Mouse (Mus musculus): Measurements from ENCODE around the gene Epb41l2. TPM values are rescaled to one million over a fixed set of nuclear protein-coding genes. Genes with fewer than 3 reads are reported as not detected.

The Epb41l2 gene
- polyA plus RNA-seq, 1 experiment: 28.8 TPM

GRCm38 (mm10) chr10:25488456-25488855 is 128.9 kb downstream of the Epb41l2 start:
- TF ChIP-seq CTCF (conservative IDR thresholded peaks at IDR 0.05; ENCODE audit: insufficient read depth, insufficient read length, low read depth, low read length): peak; percentile 85
- no peak for TF ChIP-seq POLR2A (IDR thresholded peaks at IDR 0.05; ENCODE audit: low read depth, low read length)
- H3K4me3 ChIP-seq (ENCODE audit: insufficient read depth, low read depth, low read length): no peak overlapping the region
- 13% methylated on average over 1 of the region's 1 CpGs for WGBS
- H3K27me3 ChIP-seq (replicated peaks; ENCODE audit: control insufficient read depth, insufficient read depth, low read length): no peaks in the 10 kb centered on the region
- H3K27ac ChIP-seq (ENCODE audit: insufficient read depth, low read depth, low read length): no peak overlapping the region
- H3K36me3 ChIP-seq (ENCODE audit: control insufficient read depth, insufficient read depth, low read length): no peaks in the 10 kb centered on the region
- H3K4me1 ChIP-seq (ENCODE audit: control insufficient read depth, insufficient read depth, low read length): no peaks in the 10 kb centered on the region
- DNase-seq: peak; percentile 72

DNA sequence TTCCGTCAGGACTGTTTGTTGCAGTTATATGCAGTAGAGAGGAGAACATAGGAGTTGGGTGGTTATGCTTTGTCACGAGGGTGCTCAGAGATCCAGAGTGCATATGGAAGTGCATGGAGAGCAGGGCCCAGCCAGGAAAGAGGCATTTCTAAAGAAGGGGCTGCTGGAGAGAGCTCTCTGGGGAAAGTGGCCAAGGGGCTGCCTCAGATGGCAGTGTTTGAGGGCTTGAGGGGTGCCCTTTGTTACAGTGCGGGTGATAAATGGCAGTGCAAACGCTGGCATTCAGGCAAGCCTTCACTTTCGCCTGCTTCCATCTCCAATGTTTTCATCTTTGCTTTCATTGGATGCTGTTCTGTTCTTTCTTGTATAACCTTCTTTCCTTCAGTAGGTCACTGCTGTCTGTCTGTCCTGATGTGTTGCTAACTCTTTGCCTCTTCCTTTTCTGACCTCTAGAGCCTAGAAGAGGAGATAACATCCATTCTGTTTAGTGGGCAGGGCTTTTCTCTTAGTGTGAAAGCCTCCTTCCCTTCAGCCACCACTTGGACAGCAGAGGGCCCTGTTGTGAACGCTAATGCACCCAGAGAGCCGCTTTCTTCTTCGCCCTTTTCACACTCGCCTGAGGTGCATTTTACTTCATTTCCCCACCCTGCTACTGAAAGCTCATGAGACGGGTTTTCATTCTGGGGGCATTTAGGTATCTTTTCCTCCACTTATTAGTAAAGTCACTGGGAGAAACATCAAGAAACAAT is 139.9 kb downstream of the Epb41l2 start:
- 75% methylated on average over 10 of the region's 10 CpGs for WGBS
- Histone ChIP-seq H3K27me3 (replicated peaks; ENCODE audit: control insufficient read depth, insufficient read depth, low read length) (no peaks in the 10 kb centered on the region), H3K36me3 (ENCODE audit: control insufficient read depth, insufficient read depth, low read length) (no peaks in the 10 kb centered on the region), H3K4me1 (ENCODE audit: control insufficient read depth, insufficient read depth, low read length) (no peaks in the 10 kb centered on the region), H3K4me3 (ENCODE audit: insufficient read depth, low read depth, low read length) (no peak overlapping the region), H3K27ac (ENCODE audit: insufficient read depth, low read depth, low read length) (no peak overlapping the region)
- peak; percentile 5 for DNase-seq
- TF ChIP-seq CTCF (conservative IDR thresholded peaks at IDR 0.05; ENCODE audit: insufficient read depth, insufficient read length, low read depth, low read length) (peak; percentile 58), POLR2A (IDR thresholded peaks at IDR 0.05; ENCODE audit: low read depth, low read length) (no peak)

DNA sequence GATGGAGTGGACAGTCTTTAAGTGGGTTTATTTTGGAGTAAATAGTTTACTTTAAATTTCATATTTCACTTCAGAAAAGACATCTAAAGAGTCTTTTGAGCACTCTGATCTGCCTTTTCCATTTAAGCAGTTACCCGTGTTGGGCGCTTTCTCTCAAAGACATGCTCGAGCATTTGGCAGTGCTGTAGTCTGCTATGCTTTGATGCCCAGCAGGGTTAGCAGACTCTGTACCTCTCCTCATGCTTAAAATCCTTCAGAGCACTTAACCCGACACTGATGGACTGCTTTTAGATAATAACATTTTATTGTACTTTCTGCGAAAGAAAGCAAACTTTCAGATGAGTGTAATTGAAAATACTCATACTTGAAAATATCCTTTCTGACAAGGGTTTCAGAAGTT is 143.7 kb downstream of the Epb41l2 start:
- WGBS: 87% methylated on average over 5 of the region's 5 CpGs
- no peak overlapping the region for H3K4me3 ChIP-seq (ENCODE audit: insufficient read depth, low read depth, low read length)
- no peaks in the 10 kb centered on the region for H3K36me3 ChIP-seq (ENCODE audit: control insufficient read depth, insufficient read depth, low read length)
- H3K4me1 ChIP-seq (ENCODE audit: control insufficient read depth, insufficient read depth, low read length): no peaks in the 10 kb centered on the region
- no peak for TF ChIP-seq POLR2A (IDR thresholded peaks at IDR 0.05; ENCODE audit: low read depth, low read length)
- no peak for TF ChIP-seq CTCF (conservative IDR thresholded peaks at IDR 0.05; ENCODE audit: insufficient read depth, insufficient read length, low read depth, low read length)
- no peak overlapping the region for H3K27ac ChIP-seq (ENCODE audit: insufficient read depth, low read depth, low read length)
- no peak for DNase-seq
- no peaks in the 10 kb centered on the region for H3K27me3 ChIP-seq (replicated peaks; ENCODE audit: control insufficient read depth, insufficient read depth, low read length)

DNA sequence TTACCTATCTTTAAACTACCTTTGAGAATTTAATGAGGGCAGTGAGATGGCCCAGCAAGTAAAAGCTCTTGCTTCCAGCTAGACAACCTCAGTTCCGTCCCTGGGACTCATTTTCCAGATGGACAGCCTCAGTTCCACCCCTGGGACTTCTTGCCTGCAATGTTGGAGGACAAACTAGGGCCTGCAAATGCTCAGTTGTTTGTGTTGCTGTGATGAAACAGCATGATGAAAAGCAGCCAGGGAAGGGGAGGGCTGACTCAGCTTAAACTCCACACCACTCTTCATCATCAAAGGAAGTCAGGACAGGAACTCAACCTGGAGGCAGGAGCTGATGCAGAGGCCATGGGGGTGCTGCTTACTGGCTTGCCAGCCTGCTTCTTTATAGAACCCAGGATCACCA is 154.2 kb downstream of the Epb41l2 start:
- H3K4me3 ChIP-seq (ENCODE audit: insufficient read depth, low read depth, low read length): no peak overlapping the region
- DNase-seq: no peak
- TF ChIP-seq POLR2A (IDR thresholded peaks at IDR 0.05; ENCODE audit: low read depth, low read length): no peak
- TF ChIP-seq CTCF (conservative IDR thresholded peaks at IDR 0.05; ENCODE audit: insufficient read depth, insufficient read length, low read depth, low read length): no peak
- H3K27me3 ChIP-seq (replicated peaks; ENCODE audit: control insufficient read depth, insufficient read depth, low read length): no peaks in the 10 kb centered on the region
- no peak overlapping the region for H3K27ac ChIP-seq (ENCODE audit: insufficient read depth, low read depth, low read length)
- no peaks in the 10 kb centered on the region for H3K36me3 ChIP-seq (ENCODE audit: control insufficient read depth, insufficient read depth, low read length)
- H3K4me1 ChIP-seq (ENCODE audit: control insufficient read depth, insufficient read depth, low read length): no peaks in the 10 kb centered on the region
- WGBS: 72% methylated on average over 1 of the region's 1 CpGs

DNA sequence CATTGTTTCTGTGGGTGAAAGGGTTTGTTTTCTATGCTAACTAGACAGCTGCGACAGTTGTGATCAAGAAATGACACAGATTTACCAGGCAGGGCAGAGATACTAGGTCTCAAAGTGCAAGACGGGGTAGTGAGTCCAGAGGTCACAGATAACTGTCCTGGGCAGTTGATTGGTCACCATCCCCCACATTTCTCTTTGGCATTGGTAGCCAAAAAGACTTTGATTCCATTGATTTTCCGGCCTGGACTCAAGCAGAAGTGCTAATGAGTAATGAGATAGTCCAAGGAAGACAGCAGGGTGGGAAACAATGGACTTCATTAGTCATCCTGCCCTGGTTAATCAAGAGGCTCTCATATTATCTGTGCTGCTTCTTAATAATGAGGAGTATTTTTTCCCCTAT is 160.4 kb downstream of the Epb41l2 start:
- peak; percentile 28 for DNase-seq
- no peaks in the 10 kb centered on the region for H3K4me1 ChIP-seq (ENCODE audit: control insufficient read depth, insufficient read depth, low read length)
- no peak overlapping the region for H3K4me3 ChIP-seq (ENCODE audit: insufficient read depth, low read depth, low read length)
- H3K27ac ChIP-seq (ENCODE audit: insufficient read depth, low read depth, low read length): no peak overlapping the region
- no peaks in the 10 kb centered on the region for H3K36me3 ChIP-seq (ENCODE audit: control insufficient read depth, insufficient read depth, low read length)
- TF ChIP-seq CTCF (conservative IDR thresholded peaks at IDR 0.05; ENCODE audit: insufficient read depth, insufficient read length, low read depth, low read length): no peak
- WGBS: 52% methylated on average over 3 of the region's 3 CpGs
- no peaks in the 10 kb centered on the region for H3K27me3 ChIP-seq (replicated peaks; ENCODE audit: control insufficient read depth, insufficient read depth, low read length)

- TF ChIP-seq POLR2A (IDR thresholded peaks at IDR 0.05; ENCODE audit: low read depth, low read length) (no peak), CTCF (conservative IDR thresholded peaks at IDR 0.05; ENCODE audit: insufficient read depth, insufficient read length, low read depth, low read length) (no peak)
- WGBS: 74% methylated on average over 5 of the region's 5 CpGs
- peak; percentile 50 for DNase-seq
- Histone ChIP-seq H3K27me3 (replicated peaks; ENCODE audit: control insufficient read depth, insufficient read depth, low read length) (no peaks in the 10 kb centered on the region), H3K4me3 (ENCODE audit: insufficient read depth, low read depth, low read length) (no peak overlapping the region), H3K4me1 (ENCODE audit: control insufficient read depth, insufficient read depth, low read length) (no peaks in the 10 kb centered on the region), H3K36me3 (ENCODE audit: control insufficient read depth, insufficient read depth, low read length) (no peaks in the 10 kb centered on the region), H3K27ac (ENCODE audit: insufficient read depth, low read depth, low read length) (no peak overlapping the region)
These were observed 160.8 kb downstream of the Epb41l2 start for GRCm38 (mm10) chr10:25520428-25520827.

DNA sequence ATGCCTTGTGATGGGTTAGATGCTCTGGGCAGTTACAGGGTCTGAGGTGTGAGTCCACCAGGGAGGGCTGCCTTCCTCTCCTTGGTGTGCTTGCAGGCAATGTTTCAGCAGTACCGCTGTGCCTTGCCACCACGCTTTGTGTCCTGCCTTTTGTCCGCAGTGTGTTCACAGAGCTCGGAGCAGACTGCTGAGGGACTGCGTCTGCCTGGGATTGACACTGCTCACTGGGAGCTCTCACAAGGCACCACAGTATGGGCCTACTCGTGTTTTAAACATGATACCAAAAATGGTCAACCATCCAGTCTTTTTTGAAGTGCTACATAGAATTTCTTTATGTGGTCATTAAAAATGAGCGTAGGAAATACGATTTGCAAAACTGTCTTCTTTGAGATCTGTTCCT is 164.1 kb downstream of the Epb41l2 start:
- WGBS: 92% methylated on average over 8 of the region's 8 CpGs
- no peaks in the 10 kb centered on the region for H3K27me3 ChIP-seq (replicated peaks; ENCODE audit: control insufficient read depth, insufficient read depth, low read length)
- no peak for DNase-seq

More for the DNA sequence above, 164.1 kb downstream of the Epb41l2 start:
- TF ChIP-seq CTCF (conservative IDR thresholded peaks at IDR 0.05; ENCODE audit: insufficient read depth, insufficient read length, low read depth, low read length) (no peak), POLR2A (IDR thresholded peaks at IDR 0.05; ENCODE audit: low read depth, low read length) (no peak)
- no peaks in the 10 kb centered on the region for H3K4me1 ChIP-seq (ENCODE audit: control insufficient read depth, insufficient read depth, low read length)
- H3K4me3 ChIP-seq (ENCODE audit: insufficient read depth, low read depth, low read length): no peak overlapping the region
- H3K27ac ChIP-seq (ENCODE audit: insufficient read depth, low read depth, low read length): no peak overlapping the region
- no peaks in the 10 kb centered on the region for H3K36me3 ChIP-seq (ENCODE audit: control insufficient read depth, insufficient read depth, low read length)

Measured in kidney, adult 2 months (tissue).